Mouse (Mus musculus): ENCODE data around the gene Drd3. TPM values are rescaled to one million over a fixed set of nuclear protein-coding genes. Genes with fewer than 3 reads are reported as not detected.
A peak's percentile ranks its signal among the peaks of the same experiment; 100 is the strongest.

Gene Drd3
- polyA plus RNA-seq (2014; fragmentation: Nextera tagmentation; extraction: Ambion mirVana), result not detected in 2 replicates

DNA sequence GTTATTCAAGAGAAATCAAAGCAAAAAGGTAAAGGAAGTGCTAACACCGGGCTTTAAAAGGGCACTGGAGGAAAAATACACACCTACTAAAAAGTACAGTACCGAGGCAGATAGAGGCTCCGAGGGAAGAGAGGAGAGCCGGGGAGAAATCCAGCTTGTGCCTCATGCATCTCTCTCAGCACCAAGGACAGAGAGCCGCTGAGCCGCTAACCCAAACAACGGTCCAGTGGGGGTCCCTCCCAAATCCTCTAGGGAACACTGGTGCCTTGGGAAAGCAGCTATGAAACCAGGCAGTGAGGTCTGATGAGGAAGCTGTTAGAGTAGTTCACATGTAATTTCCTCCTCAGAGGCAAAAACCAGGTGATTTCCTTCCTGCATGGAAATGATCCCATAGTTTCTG is at the start of gene Drd3:
Gene Drd3 (plus strand): TSS at position 276 of the 400 bp plus-strand sequence.
- peak; percentile 72 for DNase-seq (ENCODE audit: low spot score)
- H3K27me3 ChIP-seq (replicated peaks; ENCODE audit: control insufficient read depth, insufficient read depth, low read length), result no peaks in the 10 kb centered on the region
- H3K9ac ChIP-seq (ENCODE audit: low read depth, low read length), result no peak within 1 kb of the TSS
- ATAC-seq (ENCODE audit: low read depth), result no peak
- no peaks in the 10 kb centered on the region for H3K9me3 ChIP-seq (ENCODE audit: control insufficient read depth, low read length)
- no peak within 1 kb of the TSS for H3K4me3 ChIP-seq (ENCODE audit: low read depth, low read length)
- H3K27ac ChIP-seq (replicated peaks; ENCODE audit: low read depth, low read length), result no peak within 1 kb of the TSS
- no peaks in the 10 kb centered on the region for H3K4me1 ChIP-seq (ENCODE audit: control insufficient read depth, insufficient read depth, low read length)
- H3K36me3 ChIP-seq (ENCODE audit: control insufficient read depth, insufficient read depth, low read length), result no peaks in the 10 kb centered on the region
- 7% methylated on average over 7 of the region's 7 CpGs for WGBS
- H3K4me2 ChIP-seq (ENCODE audit: low read depth, low read length), result no peak within 1 kb of the TSS

DNA sequence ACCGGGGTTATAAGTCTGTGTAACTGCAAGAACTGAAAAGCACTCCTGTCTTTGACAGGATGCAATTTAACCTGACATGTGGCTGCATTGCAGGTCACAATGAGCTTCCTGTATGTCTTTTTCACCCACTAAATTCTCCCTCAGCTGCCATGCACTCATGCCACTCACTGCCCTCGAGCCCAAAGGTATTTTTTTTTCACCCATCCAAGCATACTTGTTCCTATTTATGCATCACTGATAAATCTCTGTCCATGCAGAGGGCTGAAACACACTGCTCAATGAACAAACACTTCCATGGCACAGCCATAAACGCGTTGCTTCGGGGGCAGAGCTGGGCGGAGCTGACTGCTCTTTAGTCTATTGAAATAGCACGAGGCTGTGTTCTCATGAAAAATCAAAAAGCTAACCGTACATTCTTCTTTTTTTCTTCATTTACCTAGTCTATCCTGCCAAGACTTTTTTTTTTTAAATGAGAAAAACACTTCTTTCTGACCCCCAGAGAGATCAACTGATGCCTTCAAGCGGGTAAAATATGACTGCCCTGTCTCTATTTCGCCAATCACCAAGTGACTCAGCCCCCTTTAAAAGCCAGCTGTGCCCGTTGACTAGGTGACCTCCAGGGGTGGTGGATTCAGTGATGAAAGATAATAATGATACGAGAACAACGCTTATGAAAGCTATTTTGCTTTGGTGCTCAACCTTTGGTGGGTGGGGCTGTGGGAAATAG is 45.3 kb upstream of the Drd3 start:
- Histone ChIP-seq H3K4me1 (ENCODE audit: control insufficient read depth, insufficient read depth, low read length) (no peaks in the 10 kb centered on the region), H3K36me3 (ENCODE audit: control insufficient read depth, insufficient read depth, low read length) (no peaks in the 10 kb centered on the region), H3K9me3 (ENCODE audit: control insufficient read depth, low read length) (no peaks in the 10 kb centered on the region), H3K9ac (ENCODE audit: low read depth, low read length) (no peak overlapping the region), H3K27me3 (replicated peaks; ENCODE audit: control insufficient read depth, insufficient read depth, low read length) (no peaks in the 10 kb centered on the region), H3K4me2 (ENCODE audit: low read depth, low read length) (peak overlapping the region; percentile 15; the same call in 1 of the 2 replicates), H3K4me3 (ENCODE audit: low read depth, low read length) (no peak overlapping the region), H3K27ac (replicated peaks; ENCODE audit: low read depth, low read length) (no peak overlapping the region)
- no peak for DNase-seq (ENCODE audit: low spot score)
- no peak for ATAC-seq (ENCODE audit: low read depth)
- 63% methylated on average over 13 of the region's 13 CpGs for WGBS

DNA sequence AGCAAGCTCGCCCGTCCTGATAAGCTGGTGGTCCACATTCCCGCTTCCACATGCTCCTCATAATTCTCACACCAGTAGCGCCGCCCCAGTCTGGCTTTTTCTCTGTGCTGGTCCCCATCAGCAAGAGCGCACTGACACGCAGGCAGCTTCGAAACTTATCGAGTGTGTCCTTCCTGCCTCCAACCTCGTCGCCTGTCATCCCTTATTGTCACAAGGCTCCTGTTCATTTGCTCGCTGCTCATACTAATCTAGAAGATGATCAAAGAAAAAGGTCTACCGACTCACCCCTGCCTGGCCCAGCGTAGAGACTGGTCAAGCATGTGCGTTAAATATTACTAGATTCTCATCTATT is 44.8 kb upstream of the Drd3 start:
- ATAC-seq (ENCODE audit: low read depth) (no peak), DNase-seq (ENCODE audit: low spot score) (no peak)
- H3K9me3 ChIP-seq (ENCODE audit: control insufficient read depth, low read length), result no peaks in the 10 kb centered on the region
- peak overlapping the region; percentile 15; the same call in 1 of the 2 replicates for H3K4me2 ChIP-seq (ENCODE audit: low read depth, low read length)
- H3K36me3 ChIP-seq (ENCODE audit: control insufficient read depth, insufficient read depth, low read length), result no peaks in the 10 kb centered on the region
- H3K4me3 ChIP-seq (ENCODE audit: low read depth, low read length), result no peak overlapping the region
- no peaks in the 10 kb centered on the region for H3K4me1 ChIP-seq (ENCODE audit: control insufficient read depth, insufficient read depth, low read length)
- no peak overlapping the region for H3K9ac ChIP-seq (ENCODE audit: low read depth, low read length)
- H3K27ac ChIP-seq (replicated peaks; ENCODE audit: low read depth, low read length), result no peak overlapping the region
- 71% methylated on average over 15 of the region's 15 CpGs for WGBS
- no peaks in the 10 kb centered on the region for H3K27me3 ChIP-seq (replicated peaks; ENCODE audit: control insufficient read depth, insufficient read depth, low read length)

DNA sequence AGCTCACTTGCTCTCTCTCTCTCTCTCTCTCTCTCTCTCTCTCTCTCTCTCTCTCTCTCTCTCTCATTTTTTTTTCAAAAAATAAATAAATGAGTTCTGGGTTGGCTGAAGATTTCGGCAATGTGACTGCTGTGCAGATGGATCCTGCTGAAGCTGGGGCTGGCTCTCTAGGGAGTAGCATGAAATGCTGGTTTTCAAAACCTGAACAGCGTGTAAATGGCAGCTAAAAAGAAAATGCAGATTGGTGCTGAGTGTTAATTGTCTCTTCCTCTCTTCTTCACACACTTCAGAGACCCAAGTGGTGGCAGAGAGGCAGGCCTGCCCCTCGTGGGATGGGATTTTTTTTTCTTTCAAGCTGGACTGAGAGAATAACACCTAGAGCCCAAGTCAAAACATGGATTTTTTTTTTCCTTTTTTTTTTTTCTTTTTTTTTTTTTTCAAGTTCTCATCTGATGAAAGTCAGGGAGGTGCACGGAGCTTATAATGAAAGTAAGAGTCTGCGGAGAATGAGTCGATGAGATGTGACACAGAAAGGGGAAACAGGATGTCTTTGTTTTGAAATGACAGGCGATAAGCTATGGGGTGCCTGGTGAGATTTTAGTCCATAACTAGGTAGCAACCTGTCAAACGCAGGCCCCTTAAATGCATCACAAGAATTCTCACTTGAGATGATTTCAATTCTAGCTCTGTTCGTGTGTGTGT is 44.2 kb upstream of the Drd3 start:
- no peak overlapping the region; the same call in 1 of the 2 replicates for H3K4me2 ChIP-seq (ENCODE audit: low read depth, low read length)
- H3K9me3 ChIP-seq (ENCODE audit: control insufficient read depth, low read length), result no peaks in the 10 kb centered on the region
- no peak for DNase-seq (ENCODE audit: low spot score)
- WGBS, result 45% methylated on average over 9 of the region's 9 CpGs
- no peak overlapping the region for H3K27ac ChIP-seq (replicated peaks; ENCODE audit: low read depth, low read length)
- H3K27me3 ChIP-seq (replicated peaks; ENCODE audit: control insufficient read depth, insufficient read depth, low read length), result no peaks in the 10 kb centered on the region
- no peak overlapping the region for H3K4me3 ChIP-seq (ENCODE audit: low read depth, low read length)
- no peaks in the 10 kb centered on the region for H3K36me3 ChIP-seq (ENCODE audit: control insufficient read depth, insufficient read depth, low read length)
- no peak overlapping the region for H3K9ac ChIP-seq (ENCODE audit: low read depth, low read length)
- no peak for ATAC-seq (ENCODE audit: low read depth)
- H3K4me1 ChIP-seq (ENCODE audit: control insufficient read depth, insufficient read depth, low read length), result no peaks in the 10 kb centered on the region

DNA sequence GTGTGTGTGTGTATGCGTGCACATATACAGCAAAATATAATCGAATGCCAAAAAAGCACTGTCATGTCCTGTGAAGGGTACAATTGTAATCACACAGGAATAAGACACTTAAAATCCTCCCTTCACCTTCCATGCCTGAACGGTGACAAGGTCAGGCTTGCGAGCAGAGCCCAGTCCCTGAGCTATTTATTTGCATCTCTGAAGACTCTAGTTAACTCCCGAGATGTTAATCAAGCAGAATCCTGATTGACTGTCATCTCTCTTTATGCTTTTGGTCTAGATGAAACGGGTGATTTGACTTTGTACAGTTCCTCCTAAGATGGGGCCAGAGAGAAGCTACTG is 43.7 kb upstream of the Drd3 start:
- Histone ChIP-seq H3K36me3 (ENCODE audit: control insufficient read depth, insufficient read depth, low read length) (no peaks in the 10 kb centered on the region), H3K27me3 (replicated peaks; ENCODE audit: control insufficient read depth, insufficient read depth, low read length) (no peaks in the 10 kb centered on the region), H3K9ac (ENCODE audit: low read depth, low read length) (no peak overlapping the region), H3K4me2 (ENCODE audit: low read depth, low read length) (no peak overlapping the region), H3K27ac (replicated peaks; ENCODE audit: low read depth, low read length) (no peak overlapping the region), H3K9me3 (ENCODE audit: control insufficient read depth, low read length) (no peaks in the 10 kb centered on the region), H3K4me1 (ENCODE audit: control insufficient read depth, insufficient read depth, low read length) (no peaks in the 10 kb centered on the region), H3K4me3 (ENCODE audit: low read depth, low read length) (no peak overlapping the region)
- DNase-seq (ENCODE audit: low spot score), result no peak
- WGBS, result 62% methylated on average over 6 of the region's 6 CpGs
- ATAC-seq (ENCODE audit: low read depth), result no peak

DNA sequence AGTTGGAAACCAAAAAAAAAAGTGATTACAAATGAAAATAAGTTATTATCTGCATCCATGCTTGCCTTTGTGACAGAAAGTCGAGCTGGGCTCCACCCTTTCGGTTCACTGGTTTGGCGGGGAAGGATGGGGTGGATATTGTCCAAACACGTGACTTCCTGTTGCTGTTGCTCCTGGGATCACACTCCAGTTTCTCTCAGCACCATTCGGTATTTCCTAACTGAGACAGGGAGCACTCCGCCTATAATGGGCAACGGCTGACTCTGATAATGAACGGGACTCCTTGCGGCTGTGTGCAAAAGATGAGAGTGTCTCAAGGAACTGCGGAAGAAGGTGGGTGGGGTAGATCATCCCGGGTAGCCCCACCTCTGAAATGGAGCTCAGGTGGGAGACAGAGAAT is 43.2 kb upstream of the Drd3 start:
- no peak overlapping the region for H3K4me3 ChIP-seq (ENCODE audit: low read depth, low read length)
- no peak overlapping the region for H3K9ac ChIP-seq (ENCODE audit: low read depth, low read length)
- no peak overlapping the region for H3K27ac ChIP-seq (replicated peaks; ENCODE audit: low read depth, low read length)
- no peak for DNase-seq (ENCODE audit: low spot score)
- ATAC-seq (ENCODE audit: low read depth), result no peak
- H3K9me3 ChIP-seq (ENCODE audit: control insufficient read depth, low read length), result no peaks in the 10 kb centered on the region
- 82% methylated on average over 11 of the region's 11 CpGs for WGBS
- H3K4me2 ChIP-seq (ENCODE audit: low read depth, low read length), result no peak overlapping the region
- no peaks in the 10 kb centered on the region for H3K27me3 ChIP-seq (replicated peaks; ENCODE audit: control insufficient read depth, insufficient read depth, low read length)
- no peaks in the 10 kb centered on the region for H3K36me3 ChIP-seq (ENCODE audit: control insufficient read depth, insufficient read depth, low read length)
- H3K4me1 ChIP-seq (ENCODE audit: control insufficient read depth, insufficient read depth, low read length), result no peaks in the 10 kb centered on the region

DNA sequence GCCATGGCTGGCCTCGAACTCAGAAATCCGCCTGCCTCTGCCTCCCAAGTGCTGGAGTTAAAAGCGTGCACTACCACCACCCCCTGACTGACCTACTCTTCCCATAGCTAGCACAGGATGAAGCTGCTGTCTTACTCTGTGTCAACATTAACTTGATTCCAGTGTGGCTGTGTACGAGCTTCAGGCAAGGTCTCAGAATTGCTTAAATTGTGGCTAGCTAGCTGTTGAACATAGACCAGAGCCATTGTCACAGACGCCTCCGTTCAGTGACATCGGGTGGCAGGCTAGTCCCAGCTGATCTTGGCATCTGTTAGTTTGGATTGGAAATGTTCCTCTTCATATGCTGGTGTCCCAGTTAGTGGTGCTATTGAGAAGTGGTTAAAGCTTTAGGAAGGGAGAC is 42.5 kb upstream of the Drd3 start:
- no peak overlapping the region for H3K4me3 ChIP-seq (ENCODE audit: low read depth, low read length)
- no peaks in the 10 kb centered on the region for H3K27me3 ChIP-seq (replicated peaks; ENCODE audit: control insufficient read depth, insufficient read depth, low read length)
- H3K4me1 ChIP-seq (ENCODE audit: control insufficient read depth, insufficient read depth, low read length), result no peaks in the 10 kb centered on the region
- H3K9me3 ChIP-seq (ENCODE audit: control insufficient read depth, low read length), result 0 out of 2 replicates have a peak, but pooled peaks cover under 1% of the 10 kb centered on the region
- ATAC-seq (ENCODE audit: low read depth) (no peak), DNase-seq (ENCODE audit: low spot score) (no peak)
- no peaks in the 10 kb centered on the region for H3K36me3 ChIP-seq (ENCODE audit: control insufficient read depth, insufficient read depth, low read length)
- H3K27ac ChIP-seq (replicated peaks; ENCODE audit: low read depth, low read length), result no peak overlapping the region
- no peak overlapping the region for H3K4me2 ChIP-seq (ENCODE audit: low read depth, low read length)
- H3K9ac ChIP-seq (ENCODE audit: low read depth, low read length), result no peak overlapping the region
- WGBS, result 93% methylated on average over 7 of the region's 7 CpGs

DNA sequence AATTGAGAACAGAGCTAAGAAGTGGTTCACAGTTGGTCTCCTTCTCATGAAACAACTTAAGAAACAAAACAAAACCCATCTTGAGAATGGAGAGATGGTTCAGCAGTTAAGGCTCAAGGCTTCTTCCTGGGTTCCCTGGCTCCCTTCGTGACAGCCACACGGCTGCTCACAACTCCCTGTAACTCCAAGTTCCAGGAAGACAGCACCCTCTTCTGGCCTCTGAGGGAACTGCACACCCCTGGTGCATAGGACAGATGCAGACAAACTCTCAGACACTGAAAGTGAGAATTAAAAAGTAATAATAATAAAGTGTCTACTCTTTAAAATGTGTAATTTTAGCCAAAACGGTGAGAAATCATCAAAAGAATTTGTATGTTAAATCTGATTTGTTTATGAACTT is 29.4 kb upstream of the Drd3 start:
- Histone ChIP-seq H3K9me3 (ENCODE audit: control insufficient read depth, low read length) (peaks cover 3% of the 10 kb centered on the region; the same call in 1 of the 2 replicates), H3K4me1 (ENCODE audit: control insufficient read depth, insufficient read depth, low read length) (no peaks in the 10 kb centered on the region), H3K27ac (replicated peaks; ENCODE audit: low read depth, low read length) (no peak overlapping the region), H3K9ac (ENCODE audit: low read depth, low read length) (no peak overlapping the region), H3K4me2 (ENCODE audit: low read depth, low read length) (no peak overlapping the region), H3K4me3 (ENCODE audit: low read depth, low read length) (no peak overlapping the region), H3K27me3 (replicated peaks; ENCODE audit: control insufficient read depth, insufficient read depth, low read length) (no peaks in the 10 kb centered on the region), H3K36me3 (ENCODE audit: control insufficient read depth, insufficient read depth, low read length) (no peaks in the 10 kb centered on the region)
- ATAC-seq (ENCODE audit: low read depth) (no peak), DNase-seq (ENCODE audit: low spot score) (no peak)
- 68% methylated on average over 3 of the region's 3 CpGs for WGBS
